Mouse (Mus musculus) adipocyte (in vitro differentiated cells): ENCODE measurements around the gene Selp.
A peak's percentile ranks its signal among the peaks of the same experiment; 100 is the strongest.

ENCODE experiments used
- DNase-seq: peaks from one replicate; pipeline ENCODE4 v3.0.0-alpha.2; 2016; ENCODE audit warnings: low spot score

Gene Selp

DNA sequence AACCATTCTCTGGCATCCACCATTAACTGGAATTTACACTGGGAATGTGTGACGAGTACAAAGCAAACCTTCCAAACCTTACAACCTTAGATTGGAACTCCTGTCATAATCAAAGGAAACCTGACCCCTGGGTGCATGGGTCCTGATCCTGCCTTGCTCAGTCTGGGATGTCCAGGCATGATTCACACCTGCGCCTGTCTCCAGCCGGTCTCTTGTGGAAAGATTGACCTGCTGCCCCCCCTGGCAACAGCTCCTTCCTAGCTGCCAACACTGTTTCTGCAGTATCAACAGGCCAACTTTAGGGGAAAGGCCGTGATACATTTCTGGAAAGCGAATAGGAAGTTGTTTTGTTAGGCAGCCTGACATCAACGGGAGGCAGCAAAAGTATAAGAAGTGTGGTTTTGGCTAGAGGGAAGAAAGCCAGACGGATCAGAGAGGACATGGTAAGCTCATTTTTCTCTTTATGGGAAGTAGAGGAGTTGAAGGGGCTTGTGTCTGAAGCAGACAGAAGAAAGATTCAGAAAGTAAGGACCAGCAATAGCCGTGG, at the start of gene Selp:
Selp (plus strand) TSS at position 318 of the 547 bp plus-strand sequence.
- DNase-seq: peak; percentile 49

DNA sequence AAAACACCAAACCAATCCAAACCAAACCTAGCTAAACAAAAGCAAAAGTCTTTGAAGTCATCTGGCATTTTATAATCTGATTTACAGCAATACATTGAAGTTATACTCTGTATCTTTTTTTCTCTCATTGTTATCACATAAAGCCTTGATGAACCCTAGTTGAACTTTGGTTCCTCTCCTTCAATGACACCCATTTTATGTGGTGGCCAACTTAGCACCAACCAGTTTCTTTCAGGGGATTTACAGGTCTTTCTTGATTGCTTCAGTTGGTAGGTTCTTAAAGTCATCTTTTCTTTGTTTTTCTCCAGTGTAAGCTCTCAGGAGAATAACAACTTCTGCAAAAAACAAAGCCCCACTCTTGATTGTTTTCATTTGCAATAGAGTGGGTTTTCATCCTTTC, 45.8 kb upstream of the Selp start:
- DNase-seq: no peak

DNA sequence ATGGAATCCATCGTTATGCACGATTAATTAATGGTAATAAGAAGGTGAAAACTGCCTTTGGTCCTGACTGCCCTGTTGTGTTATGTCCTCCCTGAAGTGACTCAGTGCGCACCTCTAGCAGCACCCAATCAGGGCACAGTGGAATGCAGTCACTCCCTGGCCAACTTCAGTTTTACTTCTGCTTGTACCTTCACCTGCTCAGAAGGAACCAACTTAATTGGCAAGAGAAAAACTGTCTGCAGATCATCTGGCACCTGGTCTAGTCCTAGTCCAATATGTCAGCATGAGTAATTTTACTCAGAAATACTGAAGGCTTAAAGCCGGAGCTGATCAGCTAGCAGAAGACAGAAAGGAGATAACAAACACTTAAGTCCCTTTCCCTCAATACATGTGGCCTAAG, 44.6 kb upstream of the Selp start:
- DNase-seq: no peak

DNA sequence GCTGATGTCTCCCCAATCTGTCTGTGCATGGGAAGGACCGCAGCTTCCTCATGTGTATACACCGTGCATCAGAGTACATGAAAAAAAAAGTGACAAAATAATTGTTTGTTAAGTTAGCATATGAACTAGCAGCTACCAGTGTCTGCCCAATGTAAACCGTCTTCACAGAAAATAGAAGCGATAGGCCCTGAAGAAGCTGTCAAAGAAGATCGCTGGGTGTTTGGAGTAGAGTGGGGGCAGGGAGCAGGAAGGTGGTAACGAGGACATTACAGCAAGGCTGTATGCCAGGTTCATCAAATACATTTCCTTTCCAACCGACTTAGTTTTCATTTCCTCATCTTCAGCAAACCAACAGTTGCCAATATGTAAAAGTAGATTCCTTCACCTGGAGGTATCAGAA, 44.0 kb upstream of the Selp start:
- DNase-seq: no peak

DNA sequence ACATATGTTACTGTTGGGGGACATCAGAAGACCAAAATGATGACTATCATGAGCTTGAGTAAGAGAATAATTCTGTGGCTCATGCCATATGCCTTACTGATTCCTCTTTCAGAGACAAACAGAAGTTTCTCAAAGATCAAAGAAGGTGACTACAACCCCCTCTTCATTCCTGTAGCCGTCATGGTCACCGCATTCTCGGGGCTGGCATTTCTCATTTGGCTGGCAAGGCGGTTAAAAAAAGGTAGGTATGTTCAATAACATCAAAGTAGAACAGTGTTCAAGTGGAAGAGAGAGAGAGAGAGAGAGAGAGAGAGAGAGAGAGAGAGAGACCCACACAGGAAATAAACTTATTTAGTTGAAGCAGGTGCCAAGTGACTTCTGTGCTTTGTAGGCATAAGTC, 43.1 kb upstream of the Selp start:
- no peak for DNase-seq

DNA sequence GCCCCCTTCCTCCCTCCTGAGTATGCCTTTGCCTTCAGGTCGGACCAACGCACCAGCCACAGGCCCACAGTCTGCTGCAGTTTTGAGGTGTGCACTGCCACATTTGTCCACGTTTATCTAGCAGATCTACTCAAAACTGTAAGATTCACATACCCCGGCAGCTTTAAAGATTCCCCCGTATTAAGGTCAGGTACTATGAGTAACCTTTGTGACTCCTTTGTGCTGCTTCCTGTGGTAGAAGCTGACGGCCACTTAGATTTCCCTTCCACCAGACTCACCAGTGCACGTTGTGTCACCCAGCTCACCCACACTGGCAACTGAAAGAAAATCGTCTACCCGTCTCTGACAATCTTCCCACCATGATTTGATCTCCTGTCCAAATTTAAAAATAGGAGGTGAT, 42.0 kb upstream of the Selp start:
- DNase-seq: no peak

DNA sequence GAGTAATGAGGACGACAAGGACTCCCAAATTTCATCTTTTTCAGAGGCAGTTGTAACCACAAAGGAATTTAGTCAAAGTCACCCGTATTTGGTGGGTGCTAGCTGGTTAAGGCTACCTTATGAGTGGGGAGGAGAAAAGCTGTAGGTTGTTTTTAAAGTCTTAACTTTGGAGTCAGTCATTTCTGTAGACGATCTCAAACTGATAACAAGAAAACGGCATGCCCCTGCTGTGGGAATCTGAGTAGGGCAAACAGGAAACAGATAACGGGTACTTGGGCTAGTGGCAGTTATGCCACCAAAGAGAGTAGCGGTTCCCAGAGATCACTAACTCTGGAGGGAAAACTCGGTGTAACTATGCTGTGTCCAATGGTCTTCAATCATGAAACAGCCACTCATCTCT, 41.3 kb upstream of the Selp start:
- no peak for DNase-seq

DNA sequence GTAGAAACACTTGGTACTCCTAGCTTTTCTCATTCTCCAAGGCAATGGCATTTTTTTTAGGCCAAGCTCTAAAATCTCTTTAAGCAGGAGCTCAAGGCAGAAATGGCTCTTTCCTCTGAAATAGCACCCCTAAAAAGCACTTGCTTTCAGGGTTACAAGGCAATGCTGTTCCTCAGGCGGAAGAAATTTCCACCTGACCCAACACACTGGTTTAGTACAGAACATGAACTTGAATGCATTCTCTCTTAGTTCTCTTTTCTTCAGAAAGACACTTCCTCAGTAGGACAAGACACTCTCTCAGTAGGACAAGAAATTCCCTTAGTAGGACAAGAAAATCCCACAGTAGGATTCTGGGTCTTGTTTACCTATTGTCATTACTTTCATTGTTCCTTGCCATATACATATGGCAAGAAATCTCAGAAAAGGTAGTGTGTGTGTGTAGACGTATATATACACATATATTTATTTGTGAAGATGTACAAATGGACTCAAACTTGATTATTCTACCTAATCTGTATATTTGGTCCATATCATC, 40.4 kb upstream of the Selp start:
- no peak for DNase-seq

DNA sequence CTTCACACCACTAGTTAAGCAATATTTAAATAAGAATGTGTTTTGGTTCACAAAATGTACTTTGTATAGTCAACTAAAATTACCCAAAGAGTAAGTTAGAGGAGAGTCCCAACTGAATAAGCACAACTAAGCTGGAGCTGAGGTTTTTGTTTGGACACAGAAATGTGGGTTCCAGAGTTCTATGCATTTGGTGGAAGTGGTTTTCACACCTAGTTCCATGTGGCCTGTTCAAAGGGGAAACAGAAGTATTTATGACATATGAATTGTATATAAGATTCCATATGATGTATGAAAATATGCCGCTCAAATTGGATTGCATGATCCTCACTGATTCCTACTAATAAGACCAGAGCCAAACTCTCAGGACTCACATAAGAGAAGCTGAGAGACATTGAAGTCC, 39.6 kb upstream of the Selp start:
- no peak for DNase-seq

DNA sequence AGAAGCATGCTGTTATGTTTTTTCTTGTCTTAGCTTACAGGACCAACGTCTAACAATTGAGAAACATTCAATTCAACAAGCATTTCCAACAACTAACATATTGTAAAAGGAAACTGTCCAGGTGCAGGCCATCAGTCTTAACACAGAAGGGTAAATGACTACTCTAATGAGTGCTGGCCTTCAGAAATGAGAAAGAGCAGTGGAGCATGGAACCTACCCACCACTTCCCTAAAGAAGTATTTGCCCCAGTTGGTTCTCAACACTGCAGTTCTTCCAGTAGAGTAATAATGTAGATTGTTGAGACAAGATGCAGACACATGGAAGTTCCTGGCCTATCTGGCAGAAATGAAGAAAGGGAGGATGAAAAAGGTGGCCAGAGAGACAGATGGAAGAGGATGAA, 38.6 kb upstream of the Selp start:
- DNase-seq: no peak

DNA sequence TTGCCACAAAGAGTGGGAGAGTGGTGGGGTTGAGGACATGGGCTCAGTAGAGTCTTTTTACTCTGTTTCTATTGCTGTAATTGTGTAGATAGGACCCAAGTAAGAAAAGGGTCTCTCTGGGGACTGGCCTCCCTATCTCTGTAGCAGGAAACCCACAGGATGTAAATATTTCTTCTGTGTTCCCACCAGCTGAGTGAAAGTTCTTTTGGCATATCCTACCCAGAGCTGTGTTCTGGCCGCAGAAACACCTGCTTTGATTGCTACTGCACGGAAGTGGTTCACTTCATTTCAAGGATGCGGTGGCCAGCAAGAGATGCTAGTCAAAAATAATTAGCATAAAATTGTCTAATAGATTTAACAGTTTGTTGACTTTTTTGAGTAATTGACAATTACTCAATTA, 38.0 kb upstream of the Selp start:
- DNase-seq: no peak

DNA sequence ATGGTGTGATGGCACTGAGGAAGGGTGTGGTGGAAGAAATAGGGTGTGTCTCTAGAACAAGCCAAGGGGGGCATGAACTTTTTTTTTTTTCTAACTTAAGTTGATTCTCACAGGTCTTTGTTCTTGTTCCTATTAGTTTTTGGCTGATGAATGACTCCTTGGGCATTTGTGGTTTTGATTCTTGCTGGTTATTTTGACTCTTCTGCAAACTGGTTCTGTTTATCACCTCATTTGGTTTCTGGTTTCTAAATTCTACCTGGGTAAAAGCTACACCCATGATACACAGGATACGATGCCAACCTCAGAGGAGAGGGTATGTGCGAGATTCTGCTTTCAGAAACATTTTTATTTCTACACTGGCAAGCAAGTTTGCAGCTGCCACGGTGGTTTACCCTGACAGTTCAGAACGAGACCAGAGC, 36.7 kb upstream of the Selp start:
- DNase-seq: no peak

DNA sequence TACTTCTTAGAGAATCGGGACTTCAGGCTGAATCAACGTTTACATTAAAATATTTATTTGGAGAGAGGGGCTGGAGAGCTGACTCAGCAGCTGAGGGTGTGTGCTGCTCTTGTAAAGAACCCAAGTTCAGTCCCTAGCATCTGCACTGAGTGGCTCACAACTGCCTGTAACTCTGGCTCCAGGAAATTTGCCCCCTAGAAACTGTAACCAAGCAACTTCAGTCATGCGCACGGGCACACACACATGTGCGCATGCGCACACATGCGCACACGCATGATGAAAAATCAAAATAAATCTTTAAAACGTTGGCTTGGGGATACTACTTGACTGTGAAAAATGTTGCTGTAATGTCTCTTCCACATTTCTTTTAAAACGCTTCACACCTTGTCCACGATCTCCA, 36.0 kb upstream of the Selp start:
- no peak for DNase-seq

DNA sequence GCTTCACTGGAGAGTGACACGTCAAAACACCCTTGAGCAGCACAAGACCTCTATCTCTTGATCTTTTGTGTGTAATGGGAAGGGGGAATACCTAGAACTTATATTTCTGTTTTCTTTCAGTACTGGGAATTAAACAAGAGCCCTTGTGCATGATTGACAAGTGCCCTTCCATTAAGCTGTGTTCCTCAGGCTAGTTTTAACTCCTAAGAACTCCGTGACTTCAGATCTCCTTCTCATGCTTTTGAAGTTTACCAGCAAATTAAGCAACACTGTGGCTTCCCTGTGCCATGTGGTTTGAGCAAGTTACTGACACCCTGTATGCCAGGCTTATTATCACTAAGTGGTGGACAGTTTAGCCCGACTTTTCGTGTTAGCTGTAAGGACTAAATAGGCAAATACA, 32.0 kb upstream of the Selp start:
- no peak for DNase-seq

DNA sequence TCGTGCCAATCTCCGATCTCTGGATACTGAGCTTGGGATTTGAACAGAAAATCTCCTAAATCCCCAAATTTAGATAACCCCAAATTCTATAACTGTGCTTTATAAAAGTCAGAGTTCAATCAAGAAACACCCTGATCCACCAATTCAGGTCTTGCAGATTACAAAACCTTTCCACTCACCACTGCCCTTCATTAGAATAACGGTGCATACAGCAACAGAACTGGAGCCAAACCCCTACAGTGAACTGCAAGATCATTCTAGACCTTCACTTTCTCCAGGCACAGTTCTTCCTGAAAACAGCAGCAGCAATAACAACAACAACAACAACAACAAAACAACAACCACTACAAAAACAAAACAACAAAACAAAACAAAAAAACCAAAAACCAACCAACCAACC, 28.3 kb upstream of the Selp start:
- no peak for DNase-seq

DNA sequence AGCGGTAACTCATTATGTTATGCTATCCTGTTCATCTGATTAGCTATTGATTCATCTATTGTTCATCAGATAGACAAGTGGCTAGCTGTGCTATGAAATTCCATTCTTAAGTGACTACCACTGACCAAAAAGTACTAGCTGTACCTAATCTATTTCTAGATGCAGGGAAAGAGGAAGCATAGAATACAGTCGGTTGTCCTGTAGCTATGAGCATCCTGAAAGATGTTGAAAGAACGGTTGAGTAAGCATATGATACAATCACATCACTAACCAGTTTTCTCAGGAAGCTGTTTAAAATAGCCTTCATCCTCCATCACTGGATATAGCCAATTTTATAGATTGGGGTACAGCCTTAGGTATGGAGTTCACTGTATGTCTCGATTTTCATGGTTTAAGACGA, 27.2 kb upstream of the Selp start:
- no peak for DNase-seq

DNA sequence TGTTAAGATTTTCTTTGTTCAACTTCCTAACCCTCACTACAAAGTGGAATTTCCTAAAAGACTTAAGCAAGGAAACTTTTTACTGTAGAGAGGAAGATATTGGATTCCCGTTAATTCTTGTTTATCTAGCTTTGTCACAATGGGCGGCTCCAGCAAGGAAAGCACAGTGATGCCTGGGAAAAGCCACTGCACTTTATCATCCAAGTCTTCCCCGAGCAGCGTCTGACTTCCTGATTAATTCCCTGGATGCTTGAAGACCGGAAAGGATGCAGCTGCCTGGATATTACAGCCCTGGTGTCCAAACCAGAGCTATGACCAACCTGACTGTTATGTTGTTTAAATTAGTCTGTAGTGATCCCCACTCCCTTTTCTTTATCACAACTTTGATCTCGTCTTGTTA, 18.3 kb upstream of the Selp start:
- no peak for DNase-seq

DNA sequence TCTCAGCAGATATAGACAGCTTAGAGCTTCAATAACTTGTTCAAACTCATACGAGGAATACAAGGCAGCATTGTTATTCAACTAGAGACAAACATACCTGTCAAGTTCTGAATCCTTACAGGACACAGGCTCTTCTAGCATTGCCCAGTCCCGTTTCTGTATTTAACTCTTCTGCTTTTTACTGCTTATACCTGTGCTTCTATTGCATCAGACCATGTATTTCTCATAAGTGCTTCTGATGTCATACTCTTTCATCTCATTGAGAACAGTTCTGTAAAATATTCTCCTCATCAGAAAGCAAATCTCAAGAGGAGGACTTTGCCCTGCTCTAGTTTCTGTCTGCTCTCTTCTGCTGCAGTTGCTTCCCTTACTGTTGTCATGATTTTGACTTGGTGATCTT, 17.2 kb upstream of the Selp start:
- no peak for DNase-seq

DNA sequence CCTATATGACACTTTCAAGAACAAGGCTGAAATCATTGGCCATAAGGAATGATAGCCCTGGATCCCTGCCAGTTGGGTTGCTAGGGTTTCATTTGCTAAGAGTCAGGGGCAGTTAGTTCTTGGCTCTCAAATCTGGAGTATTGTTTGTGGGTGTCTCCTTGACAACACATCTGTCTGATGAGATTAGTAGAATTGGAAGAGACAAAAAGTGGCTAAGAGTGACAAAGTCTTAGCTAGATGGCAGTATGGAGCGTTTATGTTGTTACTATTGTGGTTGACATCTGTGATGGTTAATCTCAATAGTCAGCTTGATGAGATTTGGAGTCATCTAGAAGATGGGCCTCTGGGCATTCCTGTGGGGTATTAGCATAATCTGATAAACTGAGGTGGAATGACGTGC, 16.7 kb upstream of the Selp start:
- no peak for DNase-seq

DNA sequence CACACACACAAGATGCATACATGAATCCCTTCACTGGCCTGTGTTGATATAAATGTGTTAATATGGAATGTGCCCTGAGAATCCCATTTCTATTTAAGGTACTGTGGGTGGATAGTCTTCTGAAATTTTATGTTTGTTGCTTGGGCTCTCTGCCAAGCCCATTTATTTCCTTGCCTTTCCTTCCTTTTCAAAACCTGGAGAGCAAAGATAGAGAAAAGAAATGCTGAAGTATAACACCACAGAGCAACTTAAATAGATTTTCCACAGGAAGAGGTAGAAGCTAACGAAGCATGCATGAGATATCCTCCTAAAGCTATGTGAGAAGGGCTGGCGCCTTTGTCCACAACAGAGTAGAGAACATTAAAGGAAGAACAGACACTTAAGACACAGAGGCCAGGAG, 5.3 kb upstream of the Selp start:
- DNase-seq: no peak

DNA sequence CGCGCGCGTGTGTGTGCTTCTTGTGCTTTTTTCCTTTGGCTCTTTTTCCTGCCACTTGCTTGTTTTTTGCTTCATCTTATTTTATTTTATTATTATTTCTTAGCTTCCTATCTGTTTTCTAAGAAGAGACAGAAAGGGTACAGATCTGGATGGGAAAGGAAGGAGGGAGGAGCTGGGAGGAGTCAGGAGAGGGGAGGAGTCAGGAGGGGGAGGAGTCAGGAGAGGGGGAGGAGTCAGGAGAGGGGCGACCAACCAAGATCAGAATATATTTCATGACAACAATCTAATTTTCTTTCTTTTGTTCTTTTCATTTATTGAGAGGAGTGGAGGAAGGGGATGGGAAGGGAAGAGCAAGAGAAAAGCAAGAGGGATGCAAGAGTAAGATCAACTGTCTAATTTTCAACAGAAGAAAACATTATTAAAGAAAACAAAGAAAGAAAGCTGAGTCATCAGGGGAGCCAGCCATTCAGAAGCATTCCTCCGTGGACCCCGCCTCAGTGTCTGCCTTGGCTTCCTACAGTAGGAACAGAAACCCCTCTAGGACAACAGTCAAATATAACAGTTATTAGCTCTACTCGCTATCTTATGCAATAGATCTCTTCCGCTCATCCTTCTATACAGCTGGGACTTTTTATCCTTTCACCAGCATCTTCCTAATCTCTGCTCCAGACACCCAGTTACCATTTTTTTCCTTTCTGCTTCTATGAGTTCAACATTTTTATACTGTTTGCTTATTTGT, 4.3 kb upstream of the Selp start:
- no peak for DNase-seq

DNA sequence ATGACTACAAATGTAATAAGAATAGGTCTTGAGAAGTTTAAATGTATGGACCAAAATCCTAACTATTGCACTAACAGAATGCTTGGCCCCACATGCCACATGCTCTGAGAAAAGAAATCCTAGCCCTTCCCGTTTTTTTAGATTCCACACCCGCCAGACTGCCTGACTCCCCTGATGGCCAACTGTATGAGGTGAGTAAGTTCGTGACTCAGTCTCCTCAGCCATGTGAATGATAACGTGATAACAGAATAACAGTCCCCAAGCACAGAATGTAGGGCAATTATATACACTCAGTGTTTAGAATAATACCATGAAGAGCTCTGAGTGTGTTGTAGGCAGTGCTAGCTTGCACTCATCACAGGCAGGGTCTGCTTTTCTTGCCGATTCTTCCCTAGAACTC, 784 bp upstream of the Selp start:
- DNase-seq: no peak

DNA sequence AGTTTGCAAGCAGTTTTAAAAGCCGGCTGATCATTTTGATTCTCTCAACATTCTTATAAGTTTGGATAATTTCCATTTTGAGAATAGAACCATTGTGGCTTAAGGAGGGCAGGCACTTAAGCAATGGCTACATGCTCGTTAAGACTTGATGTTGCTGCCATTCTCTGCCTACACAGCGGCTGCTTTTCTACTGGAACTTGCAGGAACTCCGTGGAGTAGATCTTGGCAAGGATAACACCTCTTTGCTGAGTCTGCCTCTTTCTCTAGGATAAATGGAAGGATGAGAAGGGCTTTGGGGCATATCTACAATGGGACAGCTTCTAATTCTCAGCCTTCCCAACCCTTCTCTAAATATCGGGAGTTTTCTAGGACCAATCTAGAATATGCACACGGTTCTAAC, 583 bp downstream of the Selp start:
- no peak for DNase-seq

DNA sequence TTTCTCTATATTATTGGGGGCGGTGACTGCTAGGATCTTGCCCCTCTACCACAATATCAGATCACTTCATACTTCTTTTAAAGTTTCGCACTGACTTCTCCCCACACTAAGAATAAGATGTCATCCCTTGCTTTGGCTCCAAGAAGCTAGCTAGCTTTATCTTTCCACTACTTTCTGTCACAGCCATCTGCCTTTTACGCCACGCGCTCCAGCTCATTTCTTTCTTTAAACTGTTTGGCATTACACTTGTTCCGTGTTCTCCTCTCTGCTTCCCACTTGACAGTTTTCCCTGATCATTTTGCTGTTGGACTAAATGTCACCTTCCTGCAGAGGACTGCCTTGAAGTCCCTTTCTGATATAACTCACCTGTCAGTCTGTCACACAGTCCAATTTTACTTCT, 2.8 kb downstream of the Selp start:
- no peak for DNase-seq
